Mouse (Mus musculus) limb, embryonic 12.5 days (tissue): ENCODE measurements around the gene Lce6a. TPM values are rescaled to one million over a fixed set of nuclear protein-coding genes. Genes with fewer than 3 reads are reported as not detected.

Experiments used
- ATAC-seq: fragments of 200-750 bp; cut with Nextera tagmentation; 2 replicates; pipeline ENCODE4 v1.8.0; 2017; ENCODE audit warnings: low read depth, moderate TSS enrichment; ENCODE audit not compliant: insufficient number of reproducible peaks, insufficient read depth, low FRiP score, low TSS enrichment
- H3K27ac ChIP-seq: fragments of 300-500 bp; sonication (generic); 2 replicates; pipeline ENCODE4 v1.5.1; 2016; ENCODE audit warnings: mild to moderate bottlenecking, moderate library complexity
- H3K27me3 ChIP-seq: fragments of 300-500 bp; sonication (generic); 2 replicates; pipeline ENCODE4 v1.6.1; 2016; ENCODE audit warnings: mild to moderate bottlenecking, moderate library complexity
- H3K36me3 ChIP-seq: fragments of 300-500 bp; sonication (generic); 2 replicates; pipeline ENCODE4 v1.6.1; 2016; ENCODE audit warnings: mild to moderate bottlenecking, moderate library complexity
- H3K4me1 ChIP-seq: fragments of 300-500 bp; sonication (generic); replicated peaks from 2 replicates; pipeline ENCODE4 v1.6.1; 2016
- H3K4me2 ChIP-seq: fragments of 300-500 bp; sonication (generic); 2 replicates; pipeline ENCODE4 v1.6.1; 2016; ENCODE audit warnings: mild to moderate bottlenecking, moderate library complexity
- H3K4me3 ChIP-seq: fragments of 300-500 bp; sonication (generic); replicated peaks from 2 replicates; pipeline ENCODE4 v1.5.1; 2016; ENCODE audit warnings: mild to moderate bottlenecking
- H3K9ac ChIP-seq: fragments of 300-500 bp; sonication (generic); replicated peaks from 2 replicates; pipeline ENCODE4 v1.6.1; 2016; ENCODE audit warnings: mild to moderate bottlenecking, moderate library complexity
- H3K9me3 ChIP-seq: fragments of 300-500 bp; sonication (generic); 2 replicates; pipeline ENCODE4 v1.6.1; 2016; ENCODE audit warnings: mild to moderate bottlenecking, moderate library complexity
- WGBS: fragments of 180-500 bp; shearing (Covaris S2); methylation state at CpG from one replicate; pipeline ENCODE4 v1.1.7; 2016; 5-methylcytosine and 5-hydroxymethylcytosine counted together
- polyA plus RNA-seq: library from polyadenylated mRNA; unstranded; fragments of >200 nt; fragmentation: Nextera tagmentation; extraction: Ambion mirVana; gene quantifications from 2 replicates; pipeline ENCODE4 v1.2.1, GENCODE M21; 2016

Gene Lce6a
- polyA plus RNA-seq = not detected in 2 replicates

DNA sequence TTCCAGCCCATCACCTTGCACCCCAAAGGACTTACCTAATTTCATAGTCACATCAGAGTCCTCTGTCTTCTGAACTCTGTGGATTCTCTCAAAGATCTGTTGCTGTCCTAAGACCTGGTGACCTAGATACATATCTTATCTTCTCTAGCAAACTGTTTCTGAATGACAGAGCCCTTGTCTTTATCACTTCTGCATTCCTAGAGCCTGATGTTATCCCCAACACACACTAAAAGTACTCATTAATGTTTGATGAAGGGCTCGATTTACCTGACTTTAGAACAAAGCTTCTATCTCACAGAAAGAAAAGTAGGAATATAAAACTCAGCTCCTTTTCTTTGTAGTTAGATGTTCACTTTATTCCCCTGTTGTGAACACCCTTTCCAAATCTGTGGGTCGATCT lies at the start of gene Lce6a:
Lce6a (minus strand) TSS at position 101 of the 400 bp plus-strand sequence.
- Histone ChIP-seq H3K4me3 (no peak within 1 kb of the TSS), H3K27ac (no peak within 1 kb of the TSS), H3K9me3 (no peaks in the 10 kb centered on the region), H3K36me3 (no peaks in the 10 kb centered on the region), H3K9ac (no peak within 1 kb of the TSS), H3K4me1 (no peaks in the 10 kb centered on the region), H3K4me2 (no peak within 1 kb of the TSS), H3K27me3 (no peaks in the 10 kb centered on the region)
- ATAC-seq = no peak
- WGBS = 82% methylated on average over 2 of the region's 2 CpGs

DNA sequence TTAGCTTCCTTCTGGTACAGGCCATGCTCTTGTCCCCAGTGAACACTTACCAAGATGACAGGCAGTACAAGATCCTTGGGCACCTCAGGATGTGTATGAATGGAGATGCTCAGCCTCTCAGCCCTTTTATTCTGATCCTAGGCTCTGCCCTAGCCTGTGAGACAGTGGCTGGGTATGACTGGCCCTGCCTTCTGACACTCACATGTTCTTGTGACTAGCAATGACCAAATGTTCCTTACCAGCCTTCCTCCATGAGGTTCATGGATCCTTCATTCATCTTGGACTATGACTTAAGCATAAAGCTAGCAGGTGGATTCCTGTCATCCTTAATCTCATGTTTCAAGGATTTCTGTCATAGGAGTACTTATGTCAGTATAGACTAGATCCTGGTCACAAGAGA lies 48.8 kb upstream of the Lce6a start, which contains the start of gene Lce1a2:
Lce1a2 (minus strand) TSS at position 101 of the 400 bp plus-strand sequence.
- ATAC-seq = no peak
- no peak within 1 kb of the TSS for H3K9ac ChIP-seq
- no peak within 1 kb of the TSS for H3K27ac ChIP-seq
- H3K4me2 ChIP-seq = no peak within 1 kb of the TSS
- no peaks in the 10 kb centered on the region for H3K27me3 ChIP-seq
- H3K36me3 ChIP-seq = no peaks in the 10 kb centered on the region
- no peaks in the 10 kb centered on the region for H3K4me1 ChIP-seq
- H3K9me3 ChIP-seq = no peaks in the 10 kb centered on the region
- H3K4me3 ChIP-seq = no peak within 1 kb of the TSS

DNA sequence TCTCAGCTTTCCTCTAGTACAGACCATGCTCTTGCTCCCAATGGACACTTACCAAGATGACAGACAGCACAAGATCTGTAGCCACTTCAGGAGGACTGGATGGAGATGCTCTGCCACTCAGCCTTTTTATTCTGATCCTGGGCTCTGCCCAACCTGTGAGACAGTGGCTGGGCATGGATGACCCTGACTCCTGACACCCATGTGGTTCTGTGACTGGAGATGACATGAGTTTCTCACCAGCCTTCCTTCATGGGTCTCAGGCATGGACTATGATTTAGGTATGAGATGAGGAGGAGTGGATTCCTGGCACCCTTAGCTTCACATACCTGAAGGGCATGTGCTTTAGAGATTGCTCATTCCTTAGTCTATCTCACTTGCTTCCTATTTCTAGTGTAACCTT lies 35.4 kb upstream of the Lce6a start, which contains the start of gene Lce1b:
Lce1b (minus strand) TSS at position 101 of the 400 bp plus-strand sequence.
- Histone ChIP-seq H3K4me3 (no peak within 1 kb of the TSS), H3K36me3 (no peaks in the 10 kb centered on the region), H3K9ac (no peak within 1 kb of the TSS), H3K27me3 (no peaks in the 10 kb centered on the region), H3K9me3 (no peaks in the 10 kb centered on the region), H3K27ac (no peak within 1 kb of the TSS), H3K4me2 (no peak within 1 kb of the TSS), H3K4me1 (no peaks in the 10 kb centered on the region)
- ATAC-seq = no peak

DNA sequence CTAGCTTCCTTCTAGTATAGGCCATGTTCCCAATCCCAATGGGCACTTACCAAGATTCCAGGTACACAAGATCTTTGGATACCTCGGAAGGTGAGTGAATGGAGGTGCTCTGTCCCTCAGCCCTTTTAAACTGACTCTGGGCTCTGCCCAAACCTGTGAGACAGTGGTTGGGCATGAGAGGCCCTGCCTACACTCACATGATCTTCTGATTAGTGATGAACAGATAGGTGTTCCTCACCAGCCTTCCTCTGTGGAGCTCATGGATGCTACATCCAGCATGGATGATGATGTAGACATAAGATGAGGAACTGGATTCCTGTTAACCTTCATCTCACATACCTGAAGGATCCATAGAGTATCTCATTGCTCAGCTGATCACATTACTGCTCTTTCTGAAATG lies 26.7 kb upstream of the Lce6a start, which contains the start of gene Lce1a1:
Lce1a1 (minus strand) TSS at position 101 of the 400 bp plus-strand sequence.
- H3K9ac ChIP-seq = no peak within 1 kb of the TSS
- H3K27ac ChIP-seq = no peak within 1 kb of the TSS
- no peaks in the 10 kb centered on the region for H3K27me3 ChIP-seq
- H3K9me3 ChIP-seq = no peaks in the 10 kb centered on the region
- no peaks in the 10 kb centered on the region for H3K36me3 ChIP-seq
- H3K4me2 ChIP-seq = no peak within 1 kb of the TSS
- ATAC-seq = no peak
- H3K4me3 ChIP-seq = no peak within 1 kb of the TSS
- no peaks in the 10 kb centered on the region for H3K4me1 ChIP-seq
- WGBS = 90% methylated on average over 1 of the region's 1 CpGs

DNA sequence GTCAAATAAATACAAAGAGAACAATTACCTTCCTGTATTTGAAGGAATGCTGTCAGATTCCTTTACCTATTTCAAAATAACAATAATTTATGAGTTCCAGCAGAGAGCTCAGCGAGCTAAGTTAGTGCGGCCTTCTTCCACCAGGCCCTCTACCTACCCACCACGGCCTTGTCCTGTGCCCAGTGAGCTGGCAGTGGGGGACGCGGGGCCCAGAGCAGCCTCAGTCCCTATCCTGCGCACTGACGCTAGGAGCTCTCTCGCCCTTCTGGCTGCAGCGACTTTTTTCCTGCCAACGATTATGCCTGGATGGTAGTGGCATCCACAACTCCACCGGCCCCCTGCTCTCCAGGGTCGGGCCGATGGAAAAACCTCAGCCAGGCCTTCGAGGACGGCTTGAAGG lies 18.4 kb upstream of the Lce6a start:
- Histone ChIP-seq H3K27ac (no peak overlapping the region), H3K9ac (no peak overlapping the region), H3K4me3 (no peak overlapping the region), H3K4me1 (no peaks in the 10 kb centered on the region), H3K27me3 (no peaks in the 10 kb centered on the region), H3K9me3 (no peaks in the 10 kb centered on the region), H3K36me3 (no peaks in the 10 kb centered on the region), H3K4me2 (no peak overlapping the region)
- ATAC-seq = no peak
- 91% methylated on average over 15 of the region's 15 CpGs for WGBS

DNA sequence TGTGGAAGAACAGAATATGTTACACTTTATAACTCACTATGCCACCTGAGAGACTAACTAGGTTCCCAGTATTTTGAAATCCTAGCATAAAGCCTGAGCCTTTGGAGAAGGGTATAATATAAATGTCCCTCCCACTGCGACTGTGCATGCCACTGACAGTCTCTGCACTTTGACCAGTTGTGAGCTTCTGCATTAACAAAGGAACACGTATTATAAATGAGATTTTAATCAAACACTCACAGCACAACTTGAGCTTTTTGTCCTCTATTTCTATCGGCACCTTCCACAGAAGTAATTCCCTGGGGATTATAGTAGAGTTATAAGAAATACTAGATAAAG lies 17.2 kb upstream of the Lce6a start:
- Histone ChIP-seq H3K4me2 (no peak overlapping the region), H3K27ac (no peak overlapping the region), H3K9me3 (no peaks in the 10 kb centered on the region), H3K4me1 (no peaks in the 10 kb centered on the region), H3K4me3 (no peak overlapping the region), H3K36me3 (no peaks in the 10 kb centered on the region), H3K9ac (no peak overlapping the region), H3K27me3 (no peaks in the 10 kb centered on the region)
- no peak for ATAC-seq
- 83% methylated on average over 3 of the region's 3 CpGs for WGBS

DNA sequence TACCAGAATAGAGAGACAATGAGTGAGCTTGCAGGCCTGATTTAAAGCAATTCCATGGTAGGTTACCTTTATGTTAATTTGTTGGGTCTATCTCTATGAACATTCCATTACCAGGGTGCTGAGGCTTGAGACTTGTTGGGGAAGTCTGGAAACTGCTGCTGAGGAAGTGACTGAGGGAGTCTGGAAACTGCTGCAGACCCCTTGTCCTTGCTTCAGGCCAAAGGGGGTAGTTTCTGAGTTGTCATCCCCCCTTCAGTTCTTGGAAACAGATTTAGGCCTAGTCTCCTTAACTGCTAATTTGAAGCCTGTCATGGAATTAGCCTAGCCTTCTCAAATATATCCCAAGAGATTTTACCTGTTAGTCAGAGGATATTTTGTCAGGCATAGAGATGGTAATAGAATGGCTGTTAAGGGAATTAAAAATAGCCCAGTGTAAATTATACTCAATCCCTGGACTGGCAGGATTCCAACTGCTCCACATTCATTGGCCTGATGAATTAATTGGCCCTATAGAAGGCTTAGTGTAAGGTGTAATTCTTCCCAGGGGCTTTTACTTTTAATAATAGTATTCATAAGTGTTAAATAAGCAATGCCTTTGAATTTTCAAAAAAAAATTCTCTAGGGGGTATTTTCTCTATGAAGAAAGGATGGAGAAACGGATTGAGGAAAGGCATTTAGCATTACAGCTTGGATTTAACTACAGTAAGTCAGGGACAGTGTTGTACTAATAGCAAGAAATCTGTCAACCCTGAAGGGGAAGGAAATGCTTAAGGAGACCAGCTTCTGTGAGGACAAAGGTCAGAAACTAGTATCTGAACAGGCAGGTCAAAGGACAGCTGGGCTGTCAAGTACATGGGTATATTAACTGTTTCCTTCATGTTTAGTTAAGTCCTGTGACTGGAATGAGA lies 16.5 kb upstream of the Lce6a start:
- Histone ChIP-seq H3K9me3 (no peaks in the 10 kb centered on the region), H3K27me3 (no peaks in the 10 kb centered on the region), H3K4me2 (no peak overlapping the region), H3K27ac (no peak overlapping the region), H3K9ac (no peak overlapping the region), H3K36me3 (no peaks in the 10 kb centered on the region), H3K4me3 (no peak overlapping the region), H3K4me1 (no peaks in the 10 kb centered on the region)
- 49% methylated on average over 1 of the region's 1 CpGs for WGBS
- ATAC-seq = no peak

DNA sequence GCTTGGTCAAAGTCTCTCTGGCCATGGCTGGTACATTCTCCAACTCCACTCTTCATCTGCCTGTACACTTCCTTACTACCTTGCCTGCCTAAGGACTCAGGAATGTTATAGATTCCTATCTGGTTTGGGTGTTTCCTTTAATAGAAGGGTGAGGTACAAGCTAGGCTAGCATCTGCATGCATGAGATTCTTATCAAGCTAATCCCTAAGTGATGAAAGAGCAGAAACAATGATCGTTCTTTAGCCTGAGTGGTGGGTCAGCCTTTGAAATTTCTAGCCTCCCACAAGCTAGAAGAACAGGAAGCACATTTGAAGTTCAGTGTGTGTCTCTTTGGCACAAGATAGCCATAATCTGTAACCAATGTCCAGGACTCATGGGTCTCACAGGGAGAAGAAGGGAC lies 11.7 kb downstream of the Lce6a start:
- Histone ChIP-seq H3K4me1 (no peaks in the 10 kb centered on the region), H3K36me3 (no peaks in the 10 kb centered on the region), H3K9ac (no peak overlapping the region), H3K4me3 (no peak overlapping the region), H3K27ac (no peak overlapping the region), H3K27me3 (no peaks in the 10 kb centered on the region), H3K9me3 (no peaks in the 10 kb centered on the region), H3K4me2 (no peak overlapping the region)
- no peak for ATAC-seq
- 52% methylated on average over 1 of the region's 1 CpGs for WGBS

DNA sequence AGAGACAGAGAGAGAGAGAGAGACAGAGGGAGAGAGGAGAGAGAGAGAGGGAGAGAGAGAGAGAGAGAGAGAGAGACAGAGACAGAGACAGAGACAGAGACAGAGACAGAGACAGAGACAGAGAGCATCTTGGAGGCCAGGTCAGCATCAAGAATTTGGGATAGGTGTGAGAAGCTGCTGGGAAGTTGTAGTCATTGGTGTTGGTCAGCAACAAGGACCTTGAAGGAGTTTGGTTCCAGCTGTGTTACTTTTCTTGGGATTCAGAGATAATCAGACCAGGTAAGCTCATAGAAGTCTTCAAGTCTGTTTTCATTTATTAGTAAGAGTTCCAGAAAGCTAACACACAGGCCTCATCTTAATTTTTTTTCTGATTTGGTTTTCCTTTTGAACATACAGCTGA lies 14.1 kb downstream of the Lce6a start, which contains the start of gene 2210017I01Rik:
2210017I01Rik (minus strand) TSS at position 101 of the 400 bp plus-strand sequence.
- no peak for ATAC-seq
- Histone ChIP-seq H3K4me3 (no peak within 1 kb of the TSS), H3K4me2 (no peak within 1 kb of the TSS), H3K4me1 (no peaks in the 10 kb centered on the region), H3K27ac (no peak within 1 kb of the TSS), H3K36me3 (no peaks in the 10 kb centered on the region), H3K9me3 (no peaks in the 10 kb centered on the region), H3K9ac (no peak within 1 kb of the TSS), H3K27me3 (no peaks in the 10 kb centered on the region)

DNA sequence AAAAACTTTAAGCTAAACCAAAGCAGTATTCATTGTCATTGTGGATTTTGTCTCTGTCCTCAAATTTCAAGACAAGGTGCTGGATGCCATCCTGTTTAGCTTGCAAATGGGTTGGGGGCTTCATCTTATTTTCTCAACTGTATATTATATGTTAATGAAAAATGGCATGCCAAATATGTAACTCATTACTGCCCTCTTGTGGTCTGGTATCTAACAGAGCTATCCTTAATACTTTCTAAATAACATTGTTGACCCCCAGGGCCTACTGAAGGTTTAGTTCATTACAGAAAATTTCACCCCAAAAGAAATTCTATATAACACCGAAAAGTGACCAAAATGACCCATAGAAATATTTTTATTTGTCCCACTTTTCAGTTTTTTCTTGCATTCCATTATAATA lies 19.3 kb downstream of the Lce6a start:
- no peaks in the 10 kb centered on the region for H3K9me3 ChIP-seq
- no peak overlapping the region for H3K4me2 ChIP-seq
- no peak overlapping the region for H3K9ac ChIP-seq
- no peak overlapping the region for H3K27ac ChIP-seq
- H3K36me3 ChIP-seq = no peaks in the 10 kb centered on the region
- H3K27me3 ChIP-seq = no peaks in the 10 kb centered on the region
- 35% methylated on average over 1 of the region's 1 CpGs for WGBS
- H3K4me1 ChIP-seq = no peaks in the 10 kb centered on the region
- no peak for ATAC-seq
- H3K4me3 ChIP-seq = no peak overlapping the region

DNA sequence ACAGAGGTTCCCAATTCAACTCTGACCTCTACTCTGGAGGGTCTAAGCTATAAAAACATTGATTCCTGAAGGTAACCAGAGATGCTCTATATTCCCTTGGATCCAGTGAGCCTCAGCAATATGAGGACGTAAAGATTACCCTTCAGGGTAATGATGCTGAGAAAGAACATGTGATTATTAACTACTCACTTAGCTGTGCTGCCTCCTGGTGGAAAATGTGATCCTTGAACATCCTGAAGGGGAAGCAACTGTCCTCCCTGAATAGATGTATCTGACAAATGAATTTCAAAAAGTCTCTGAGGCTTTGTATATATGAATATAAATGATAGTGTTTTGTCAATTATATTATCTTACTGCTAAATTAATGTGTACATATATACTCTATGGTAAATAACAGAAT lies 21.0 kb downstream of the Lce6a start:
- Histone ChIP-seq H3K4me2 (no peak overlapping the region), H3K9me3 (no peaks in the 10 kb centered on the region), H3K9ac (no peak overlapping the region), H3K4me3 (no peak overlapping the region), H3K4me1 (no peaks in the 10 kb centered on the region), H3K36me3 (no peaks in the 10 kb centered on the region), H3K27ac (no peak overlapping the region), H3K27me3 (no peaks in the 10 kb centered on the region)
- 47% methylated on average over 1 of the region's 1 CpGs for WGBS
- no peak for ATAC-seq

DNA sequence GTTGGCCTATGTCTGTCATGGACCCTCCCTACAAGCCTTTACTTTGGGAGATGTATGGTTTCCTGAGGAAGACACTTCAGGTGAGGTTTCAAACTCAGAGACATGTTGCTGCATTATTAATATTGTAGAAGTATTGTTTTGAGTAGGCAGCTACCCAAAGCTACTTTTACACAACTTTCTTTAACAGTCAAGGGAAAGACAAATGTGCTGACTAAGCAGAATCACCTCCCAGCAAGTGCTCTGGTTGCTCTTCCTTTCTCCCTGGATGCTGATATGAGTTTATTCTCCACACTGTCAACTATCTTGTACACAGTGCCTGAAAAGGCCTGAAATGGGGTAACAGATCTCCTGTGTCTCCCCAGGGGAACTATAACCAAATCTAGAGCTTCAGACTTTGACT lies 21.5 kb downstream of the Lce6a start:
- Histone ChIP-seq H3K27me3 (no peaks in the 10 kb centered on the region), H3K4me1 (no peaks in the 10 kb centered on the region), H3K36me3 (no peaks in the 10 kb centered on the region), H3K4me3 (no peak overlapping the region), H3K4me2 (no peak overlapping the region), H3K27ac (no peak overlapping the region), H3K9ac (no peak overlapping the region), H3K9me3 (no peaks in the 10 kb centered on the region)
- no peak for ATAC-seq
